Mouse (Mus musculus): ENCODE results near the gene Tmem132c. TPM values are rescaled to one million over a fixed set of nuclear protein-coding genes. Genes with fewer than 3 reads are reported as not detected.

Tmem132c gene
- polyA plus RNA-seq, 1 experiment from 2014 or later, result 4.8 TPM

DNA sequence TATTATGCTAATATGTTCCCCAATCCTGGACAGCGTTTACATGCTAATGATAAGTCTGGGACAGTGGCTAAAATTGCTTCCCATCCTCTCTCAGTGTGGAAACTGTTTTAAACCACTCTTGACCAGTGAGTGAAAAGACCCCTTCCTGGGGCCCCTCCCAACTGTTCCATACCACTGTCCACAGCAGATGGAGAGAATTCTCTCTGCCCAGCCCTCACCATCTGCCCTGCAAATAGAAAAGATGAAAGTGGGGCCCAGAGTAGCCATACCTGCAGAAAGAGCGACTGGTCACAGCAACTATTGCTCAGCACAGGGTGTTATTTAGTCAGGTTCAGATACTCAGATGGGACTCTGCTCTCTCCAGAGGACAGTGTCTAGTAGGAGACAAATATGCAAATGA is 306.5 kb downstream of the Tmem132c start:
- no peaks in the 10 kb centered on the region for H3K36me3 ChIP-seq (ENCODE audit: control insufficient read depth, insufficient read depth)
- 81% methylated on average over 2 of the region's 2 CpGs for WGBS
- no peak for ATAC-seq
- no peak overlapping the region for H3K9ac ChIP-seq (replicated peaks; ENCODE audit: low read depth, low read length)
- H3K9me3 ChIP-seq (ENCODE audit: control insufficient read depth, low read length), result no peaks in the 10 kb centered on the region
- H3K27me3 ChIP-seq (replicated peaks; ENCODE audit: control insufficient read depth, insufficient read depth, low read length), result no peaks in the 10 kb centered on the region
- H3K27ac ChIP-seq (ENCODE audit: low read length), result no peak overlapping the region
- H3K4me2 ChIP-seq (ENCODE audit: low read length), result no peak overlapping the region
- no peak overlapping the region for H3K4me3 ChIP-seq (replicated peaks; ENCODE audit: low read length)
- H3K4me1 ChIP-seq (replicated peaks; ENCODE audit: control insufficient read depth, insufficient read depth, low read length), result no peaks in the 10 kb centered on the region

DNA sequence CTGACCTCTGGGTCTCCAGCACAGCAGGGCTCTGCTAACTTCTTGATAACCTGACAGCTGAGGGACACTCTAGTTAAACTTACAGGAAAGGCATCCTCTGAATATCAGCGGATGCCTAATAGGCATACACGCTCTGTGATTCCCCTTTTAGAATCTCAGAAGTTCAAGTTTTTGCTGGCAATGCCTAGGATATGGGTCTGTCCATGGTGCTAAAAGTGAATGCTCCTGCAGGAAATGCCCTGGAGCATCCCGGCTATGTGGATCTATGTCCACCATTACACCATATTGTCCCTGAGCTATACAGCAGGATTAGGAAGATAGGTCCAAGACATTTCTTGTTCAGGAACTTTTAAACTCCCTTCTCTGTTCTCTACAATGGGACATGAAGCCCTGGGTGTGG is 319.5 kb downstream of the Tmem132c start:
- ATAC-seq, result no peak
- 89% methylated on average over 3 of the region's 3 CpGs for whole genome bisulfite sequencing
- H3K27ac ChIP-seq (ENCODE audit: low read length), result no peak overlapping the region
- no peak overlapping the region for H3K9ac ChIP-seq (replicated peaks; ENCODE audit: low read depth, low read length)
- H3K36me3 ChIP-seq (ENCODE audit: control insufficient read depth, insufficient read depth), result no peaks in the 10 kb centered on the region
- no peaks in the 10 kb centered on the region for H3K9me3 ChIP-seq (ENCODE audit: control insufficient read depth, low read length)
- H3K4me2 ChIP-seq (ENCODE audit: low read length), result no peak overlapping the region
- H3K4me1 ChIP-seq (replicated peaks; ENCODE audit: control insufficient read depth, insufficient read depth, low read length), result no peaks in the 10 kb centered on the region
- H3K27me3 ChIP-seq (replicated peaks; ENCODE audit: control insufficient read depth, insufficient read depth, low read length), result no peaks in the 10 kb centered on the region
- H3K4me3 ChIP-seq (replicated peaks; ENCODE audit: low read length), result no peak overlapping the region

DNA sequence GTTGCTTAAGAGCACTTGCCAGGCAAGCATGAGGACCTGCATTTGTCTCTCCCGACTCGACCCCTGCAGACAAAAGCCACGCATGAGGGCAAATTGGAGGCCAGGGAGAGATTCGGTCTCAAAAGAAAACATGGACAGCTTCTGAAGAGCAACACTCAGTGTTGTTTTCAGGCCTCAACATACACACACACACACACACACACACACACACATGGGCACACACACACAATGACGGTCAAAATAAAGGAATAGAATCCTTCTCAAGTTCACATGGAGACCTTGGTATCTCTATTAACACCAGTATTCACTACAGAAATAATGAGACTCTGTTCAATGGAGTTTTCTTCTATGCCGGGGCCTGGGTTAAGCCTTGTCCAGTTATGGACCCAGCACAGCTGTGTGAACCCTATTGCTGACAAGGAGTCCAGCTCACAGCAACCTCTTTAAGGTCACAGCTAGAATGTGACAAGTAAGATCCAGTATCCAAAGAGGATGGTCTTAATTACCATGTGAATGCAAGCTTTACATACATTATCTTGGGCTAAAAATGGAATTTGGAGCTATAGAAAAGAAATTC is 325.6 kb downstream of the Tmem132c start:
- no peak for ATAC-seq
- Histone ChIP-seq H3K27me3 (replicated peaks; ENCODE audit: control insufficient read depth, insufficient read depth, low read length) (no peaks in the 10 kb centered on the region), H3K4me1 (replicated peaks; ENCODE audit: control insufficient read depth, insufficient read depth, low read length) (no peaks in the 10 kb centered on the region), H3K36me3 (ENCODE audit: control insufficient read depth, insufficient read depth) (no peaks in the 10 kb centered on the region), H3K9me3 (ENCODE audit: control insufficient read depth, low read length) (no peaks in the 10 kb centered on the region), H3K4me2 (ENCODE audit: low read length) (no peak overlapping the region), H3K4me3 (replicated peaks; ENCODE audit: low read length) (no peak overlapping the region), H3K27ac (ENCODE audit: low read length) (no peak overlapping the region), H3K9ac (replicated peaks; ENCODE audit: low read depth, low read length) (no peak overlapping the region)
- 32% methylated on average over 6 of the region's 6 CpGs for WGBS

DNA sequence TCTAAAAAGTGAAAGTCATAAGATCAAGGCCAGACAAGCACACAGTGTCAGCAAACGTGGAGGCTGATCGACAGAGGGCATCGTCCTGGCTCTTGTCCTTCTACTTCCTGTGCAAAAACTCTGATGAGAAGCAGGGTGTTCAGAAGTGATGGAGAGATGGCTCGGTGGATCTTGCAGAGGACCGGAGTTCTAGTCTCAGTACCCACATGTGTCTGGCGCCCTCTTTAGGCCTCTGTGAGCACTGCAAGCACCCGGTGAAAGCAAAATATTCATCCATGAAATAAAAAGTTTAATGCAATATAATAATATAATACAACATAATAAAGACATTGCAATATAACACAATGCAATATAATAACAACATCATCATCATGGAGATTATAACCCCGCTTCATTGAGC is 335.8 kb downstream of the Tmem132c start:
- Histone ChIP-seq H3K36me3 (ENCODE audit: control insufficient read depth, insufficient read depth) (no peaks in the 10 kb centered on the region), H3K4me3 (replicated peaks; ENCODE audit: low read length) (no peak overlapping the region), H3K4me1 (replicated peaks; ENCODE audit: control insufficient read depth, insufficient read depth, low read length) (no peaks in the 10 kb centered on the region), H3K9ac (replicated peaks; ENCODE audit: low read depth, low read length) (no peak overlapping the region), H3K27me3 (replicated peaks; ENCODE audit: control insufficient read depth, insufficient read depth, low read length) (no peaks in the 10 kb centered on the region), H3K9me3 (ENCODE audit: control insufficient read depth, low read length) (no peaks in the 10 kb centered on the region), H3K27ac (ENCODE audit: low read length) (no peak overlapping the region), H3K4me2 (ENCODE audit: low read length) (no peak overlapping the region)
- no peak for ATAC-seq
- 59% methylated on average over 8 of the region's 8 CpGs for WGBS

DNA sequence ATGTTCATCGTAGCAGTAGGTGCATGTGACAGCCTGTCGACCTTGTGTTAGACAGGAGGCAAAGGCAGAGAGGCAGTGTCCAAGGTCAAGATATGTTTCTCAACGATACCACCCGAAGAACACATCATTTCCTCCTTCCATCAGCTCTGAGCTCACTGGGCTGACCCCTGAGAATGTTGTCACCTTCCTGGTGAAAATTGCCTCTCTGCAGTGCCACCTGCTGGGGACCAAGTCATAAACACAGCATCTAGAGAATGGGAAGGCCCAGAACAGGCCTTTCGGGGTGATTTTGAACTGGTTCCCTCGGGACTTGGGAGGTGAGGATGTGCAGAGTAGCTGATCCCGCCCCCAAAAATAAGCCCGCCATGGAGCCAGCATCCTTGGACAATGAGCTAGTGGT is 342.1 kb downstream of the Tmem132c start:
- Histone ChIP-seq H3K4me1 (replicated peaks; ENCODE audit: control insufficient read depth, insufficient read depth, low read length) (no peaks in the 10 kb centered on the region), H3K4me2 (ENCODE audit: low read length) (no peak overlapping the region), H3K9me3 (ENCODE audit: control insufficient read depth, low read length) (no peaks in the 10 kb centered on the region), H3K27ac (ENCODE audit: low read length) (no peak overlapping the region), H3K36me3 (ENCODE audit: control insufficient read depth, insufficient read depth) (no peaks in the 10 kb centered on the region), H3K27me3 (replicated peaks; ENCODE audit: control insufficient read depth, insufficient read depth, low read length) (no peaks in the 10 kb centered on the region), H3K4me3 (replicated peaks; ENCODE audit: low read length) (no peak overlapping the region), H3K9ac (replicated peaks; ENCODE audit: low read depth, low read length) (no peak overlapping the region)
- no peak for ATAC-seq
- WGBS, result 87% methylated on average over 8 of the region's 8 CpGs

DNA sequence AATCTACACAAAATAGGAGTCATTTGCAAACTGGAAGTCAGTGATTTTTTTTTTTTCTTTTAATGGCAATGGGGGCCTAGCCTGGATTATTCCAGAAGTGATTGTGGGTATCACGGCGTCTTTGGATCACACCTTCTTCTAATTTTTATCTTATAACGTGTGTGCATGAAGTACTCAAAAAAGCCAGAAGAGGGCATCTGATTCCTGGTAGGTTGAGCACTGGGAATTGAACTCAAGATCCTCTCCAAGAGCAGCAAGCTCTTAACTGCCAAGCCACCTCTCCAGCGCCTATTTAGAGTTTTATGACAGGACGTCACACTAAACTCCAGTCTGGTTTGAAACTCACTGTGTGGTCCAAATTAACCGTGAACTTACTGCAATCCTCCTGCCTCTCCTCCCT is 346.2 kb downstream of the Tmem132c start:
- Histone ChIP-seq H3K4me3 (replicated peaks; ENCODE audit: low read length) (no peak overlapping the region), H3K4me2 (ENCODE audit: low read length) (no peak overlapping the region), H3K4me1 (replicated peaks; ENCODE audit: control insufficient read depth, insufficient read depth, low read length) (no peaks in the 10 kb centered on the region), H3K27ac (ENCODE audit: low read length) (no peak overlapping the region), H3K36me3 (ENCODE audit: control insufficient read depth, insufficient read depth) (0 out of 2 replicates have a peak, but pooled peaks cover 4% of the 10 kb centered on the region), H3K27me3 (replicated peaks; ENCODE audit: control insufficient read depth, insufficient read depth, low read length) (no peaks in the 10 kb centered on the region), H3K9ac (replicated peaks; ENCODE audit: low read depth, low read length) (no peak overlapping the region), H3K9me3 (ENCODE audit: control insufficient read depth, low read length) (no peaks in the 10 kb centered on the region)
- WGBS, result 76% methylated on average over 6 of the region's 6 CpGs
- no peak for ATAC-seq

DNA sequence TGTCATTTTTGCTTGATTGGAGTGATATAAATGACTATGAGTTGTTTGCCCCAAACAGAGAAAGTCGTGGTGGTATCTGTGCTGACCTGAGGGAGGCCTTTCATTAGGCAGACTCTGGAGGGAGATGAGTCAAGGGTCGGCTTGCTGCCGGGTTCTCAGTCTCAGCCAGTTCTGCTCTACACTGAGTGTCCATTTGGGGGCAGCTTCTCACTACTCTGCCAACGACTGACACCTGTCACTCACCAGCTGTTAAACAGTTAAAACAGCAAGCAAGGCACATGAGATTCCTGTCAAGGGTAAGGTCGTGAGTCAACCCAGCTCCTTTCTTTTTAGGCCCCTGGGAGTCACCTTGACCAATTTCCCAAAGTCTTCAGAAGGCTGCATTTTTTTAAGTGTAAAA is 350.8 kb downstream of the Tmem132c start:
- Histone ChIP-seq H3K9me3 (ENCODE audit: control insufficient read depth, low read length) (no peaks in the 10 kb centered on the region), H3K4me1 (replicated peaks; ENCODE audit: control insufficient read depth, insufficient read depth, low read length) (no peaks in the 10 kb centered on the region), H3K4me3 (replicated peaks; ENCODE audit: low read length) (no peak overlapping the region), H3K27me3 (replicated peaks; ENCODE audit: control insufficient read depth, insufficient read depth, low read length) (no peaks in the 10 kb centered on the region), H3K4me2 (ENCODE audit: low read length) (no peak overlapping the region), H3K27ac (ENCODE audit: low read length) (no peak overlapping the region), H3K36me3 (ENCODE audit: control insufficient read depth, insufficient read depth) (peaks cover 13% of the 10 kb centered on the region), H3K9ac (replicated peaks; ENCODE audit: low read depth, low read length) (no peak overlapping the region)
- no peak for ATAC-seq
- WGBS, result 81% methylated on average over 5 of the region's 5 CpGs

DNA sequence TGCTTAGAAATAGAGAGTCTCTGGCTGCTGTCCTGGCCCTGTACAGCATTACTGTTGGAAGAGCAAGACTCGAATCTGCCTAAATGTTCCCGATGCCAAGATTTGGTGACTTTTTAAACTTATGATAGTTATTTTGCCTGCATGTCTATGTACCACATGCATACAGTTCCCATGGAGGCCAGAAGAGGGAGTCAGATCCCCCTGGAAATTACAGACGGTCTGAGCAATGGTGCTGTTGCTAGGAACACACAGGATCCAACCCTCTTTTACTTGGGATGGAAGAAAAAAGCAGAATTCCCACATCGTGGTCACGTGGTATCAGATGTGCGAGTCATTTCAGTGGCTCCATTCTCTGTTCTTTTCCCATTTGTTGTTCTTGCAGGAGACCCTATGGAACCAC is 351.2 kb downstream of the Tmem132c start:
- ATAC-seq, result no peak
- Histone ChIP-seq H3K4me2 (ENCODE audit: low read length) (no peak overlapping the region), H3K4me3 (replicated peaks; ENCODE audit: low read length) (no peak overlapping the region), H3K9me3 (ENCODE audit: control insufficient read depth, low read length) (no peaks in the 10 kb centered on the region), H3K27ac (ENCODE audit: low read length) (no peak overlapping the region), H3K4me1 (replicated peaks; ENCODE audit: control insufficient read depth, insufficient read depth, low read length) (no peaks in the 10 kb centered on the region), H3K27me3 (replicated peaks; ENCODE audit: control insufficient read depth, insufficient read depth, low read length) (no peaks in the 10 kb centered on the region), H3K9ac (replicated peaks; ENCODE audit: low read depth, low read length) (no peak overlapping the region), H3K36me3 (ENCODE audit: control insufficient read depth, insufficient read depth) (peaks cover 14% of the 10 kb centered on the region)
- WGBS, result 78% methylated on average over 6 of the region's 6 CpGs

DNA sequence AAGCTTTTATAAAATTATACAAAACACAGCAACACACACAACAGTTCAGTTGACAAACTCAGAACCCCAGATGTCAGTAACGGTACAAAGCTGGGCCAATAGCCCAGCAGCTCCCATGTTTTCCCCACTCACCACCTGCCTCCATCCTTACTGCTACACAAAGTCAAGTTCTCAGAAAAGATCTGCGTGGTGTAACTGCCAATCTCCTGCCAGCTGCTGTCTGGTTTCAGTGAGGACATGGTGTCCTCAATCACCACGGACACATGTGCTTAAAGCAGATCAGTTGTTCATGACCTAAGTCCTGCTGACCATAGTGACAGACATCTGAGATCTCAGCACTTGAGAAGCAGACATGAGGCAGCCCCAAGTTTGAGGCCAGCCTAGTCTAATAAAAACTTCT is 354.1 kb downstream of the Tmem132c start:
- Histone ChIP-seq H3K36me3 (ENCODE audit: control insufficient read depth, insufficient read depth) (peaks cover 24% of the 10 kb centered on the region), H3K4me1 (replicated peaks; ENCODE audit: control insufficient read depth, insufficient read depth, low read length) (no peaks in the 10 kb centered on the region), H3K9ac (replicated peaks; ENCODE audit: low read depth, low read length) (no peak overlapping the region), H3K4me2 (ENCODE audit: low read length) (no peak overlapping the region), H3K4me3 (replicated peaks; ENCODE audit: low read length) (no peak overlapping the region), H3K27ac (ENCODE audit: low read length) (no peak overlapping the region), H3K9me3 (ENCODE audit: control insufficient read depth, low read length) (no peaks in the 10 kb centered on the region), H3K27me3 (replicated peaks; ENCODE audit: control insufficient read depth, insufficient read depth, low read length) (no peaks in the 10 kb centered on the region)
- no peak for ATAC-seq
- WGBS, result 90% methylated on average over 3 of the region's 3 CpGs

DNA sequence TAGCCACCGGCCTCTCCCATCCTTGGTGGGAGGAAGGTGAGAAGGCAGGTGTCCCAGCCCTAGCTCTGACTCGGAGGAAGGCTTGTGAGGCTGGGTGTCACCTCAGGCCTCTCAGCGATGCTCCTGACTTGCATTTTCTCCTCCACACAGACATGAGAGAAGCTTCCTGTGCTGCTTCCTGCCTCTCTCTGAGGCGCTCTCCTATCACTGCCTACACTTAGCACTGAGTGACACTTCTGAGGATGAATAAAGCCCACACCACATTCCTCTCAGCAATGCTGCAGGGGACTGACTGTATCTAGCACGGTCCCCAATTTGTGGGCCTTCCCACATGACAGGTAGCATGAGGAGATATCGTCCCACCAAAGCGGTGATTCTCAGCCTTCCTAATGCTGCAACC is 355.3 kb downstream of the Tmem132c start:
- no peaks in the 10 kb centered on the region for H3K4me1 ChIP-seq (replicated peaks; ENCODE audit: control insufficient read depth, insufficient read depth, low read length)
- H3K36me3 ChIP-seq (ENCODE audit: control insufficient read depth, insufficient read depth), result peaks cover 27% of the 10 kb centered on the region
- H3K27me3 ChIP-seq (replicated peaks; ENCODE audit: control insufficient read depth, insufficient read depth, low read length), result no peaks in the 10 kb centered on the region
- 94% methylated on average over 7 of the region's 7 CpGs for WGBS
- no peak overlapping the region for H3K4me3 ChIP-seq (replicated peaks; ENCODE audit: low read length)
- H3K9ac ChIP-seq (replicated peaks; ENCODE audit: low read depth, low read length), result no peak overlapping the region
- no peak overlapping the region for H3K27ac ChIP-seq (ENCODE audit: low read length)
- H3K9me3 ChIP-seq (ENCODE audit: control insufficient read depth, low read length), result no peaks in the 10 kb centered on the region
- no peak for ATAC-seq
- no peak overlapping the region for H3K4me2 ChIP-seq (ENCODE audit: low read length)
